Mouse (Mus musculus) liver, embryonic 14.5 days (tissue): Measurements from ENCODE around the gene Dnah7c. TPM values are rescaled to one million over a fixed set of nuclear protein-coding genes. Genes with fewer than 3 reads are reported as not detected.
A peak's percentile ranks its signal among the peaks of the same experiment; 100 is the strongest.

Experiments
- ATAC-seq: fragments of 200-750 bp; cut with Nextera tagmentation; 2 replicates; pipeline ENCODE4 v1.8.0; 2017; ENCODE audit warnings: moderate number of reproducible peaks, mild to moderate bottlenecking, moderate library complexity; ENCODE audit not compliant: insufficient read depth
- DNase-seq, 3 experiments: peaks; one replicate each; pipeline ENCODE4 v3.0.0-alpha.2; 2012 to 2013; ENCODE audit warnings: low read depth in 3 of 3, low spot score in 3 of 3
- H3K27ac ChIP-seq: fragments of 300-500 bp; sonication (generic); 2 replicates; pipeline ENCODE4 v1.5.1; 2014; ENCODE audit warnings: moderate library complexity, mild to moderate bottlenecking, control low read depth, inconsistent platforms
- H3K27me3 ChIP-seq: fragments of 300-500 bp; sonication (generic); 2 replicates; pipeline ENCODE4 v1.6.1; 2014; ENCODE audit warnings: mild to moderate bottlenecking, low read length, moderate library complexity; ENCODE audit not compliant: control insufficient read depth, insufficient read depth
- H3K36me3 ChIP-seq: fragments of 300-500 bp; sonication (generic); replicated peaks from 2 replicates; pipeline ENCODE4 v1.6.1; 2014; ENCODE audit warnings: low read depth; ENCODE audit not compliant: control insufficient read depth, insufficient read depth
- H3K4me1 ChIP-seq, 2 experiments: fragments of 200-500 bp in 1 of 2; fragments of 300-500 bp in 1 of 2; sonication (generic) in 1 of 2; replicated peaks; 2 replicates each; pipeline ENCODE4 v1.6.1; 2012 to 2014; ENCODE audit warnings: antibody characterized with exemption in 1 of 2, inconsistent platforms in 1 of 2, low read length in 1 of 2; ENCODE audit not compliant: control insufficient read depth in 2 of 2, insufficient read depth in 2 of 2
- H3K4me2 ChIP-seq: fragments of 300-500 bp; sonication (generic); 2 replicates; pipeline ENCODE4 v1.6.1; 2014; ENCODE audit warnings: low read depth, mild to moderate bottlenecking, control low read depth, moderate library complexity
- H3K4me3 ChIP-seq, 2 experiments: fragments of 200-500 bp in 1 of 2; fragments of 300-500 bp in 1 of 2; sonication (generic) in 1 of 2; 2 replicates each; pipeline ENCODE4 v1.5.1; 2012 to 2014; ENCODE audit warnings: low read depth in 2 of 2, low read length in 2 of 2, mild to moderate bottlenecking in 2 of 2, control low read depth in 1 of 2, inconsistent platforms in 1 of 2, moderate library complexity in 1 of 2; ENCODE audit not compliant: insufficient read depth in 1 of 2
- H3K9ac ChIP-seq: fragments of 300-500 bp; sonication (generic); replicated peaks from 2 replicates; pipeline ENCODE4 v1.6.1; 2014; ENCODE audit warnings: mild to moderate bottlenecking, control low read depth, moderate library complexity
- H3K9me3 ChIP-seq: fragments of 300-500 bp; sonication (generic); 2 replicates; pipeline ENCODE4 v1.6.1; 2016; ENCODE audit warnings: low read length, mixed read lengths; ENCODE audit not compliant: control insufficient read depth
- CTCF ChIP-seq: IDR thresholded peaks from 2 replicates; pipeline ENCODE4 v1.5.1; 2016; ENCODE audit warnings: antibody characterized with exemption, low read depth, control low read depth
- EP300 ChIP-seq: IDR thresholded peaks from 2 replicates; pipeline ENCODE4 v1.6.1; 2016; ENCODE audit warnings: antibody characterized with exemption, low read depth
- WGBS: fragments of 180-500 bp; shearing (Covaris S2); extraction: QIAGEN DNeasy Blood & Tissue Kit; methylation state at CpG from one replicate; pipeline ENCODE4 v1.1.7; 2014; ENCODE audit not compliant: insufficient replicate concordance; 5-methylcytosine and 5-hydroxymethylcytosine counted together
- polyA plus RNA-seq, 2 experiments: library from polyadenylated mRNA; depleted of rRNA in 1 of 2; stranded (reverse) in 1 of 2; unstranded in 1 of 2; fragments of >200 nt; fragmentation: Nextera tagmentation in 1 of 2; extraction: Ambion mirVana in 1 of 2; gene quantifications; 2 replicates each; pipeline versions ENCODE4 v1.2.1 to v1.2.3; 2012 to 2014

The Dnah7c gene
- polyA plus RNA-seq, 2 experiments = under 0.01 TPM; not detected in 1

DNA sequence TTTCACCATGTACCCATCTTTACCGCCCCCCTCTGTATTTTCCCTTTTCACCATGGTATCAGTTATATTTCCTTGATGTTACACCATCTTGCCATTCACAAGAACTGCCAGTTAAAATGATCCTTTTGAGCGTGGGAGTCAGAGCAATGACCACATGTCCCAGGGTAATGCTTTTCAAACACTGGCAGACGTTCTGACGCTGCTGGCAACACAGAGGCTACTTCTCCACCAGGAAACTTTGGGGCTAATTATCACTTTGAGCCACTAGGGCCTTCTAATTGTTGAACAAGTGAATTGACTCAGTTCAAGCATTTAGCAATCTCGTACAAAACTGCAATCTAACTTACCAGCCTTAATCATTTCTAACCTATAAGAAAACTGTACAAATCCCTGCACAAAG is 419.8 kb downstream of the Dnah7c start:
- H3K4me3 ChIP-seq = no peak overlapping the region
- no peaks in the 10 kb centered on the region for H3K27me3 ChIP-seq
- TF ChIP-seq CTCF (no peak), EP300 (no peak)
- WGBS = 62% methylated on average over 5 of the region's 5 CpGs
- no peak overlapping the region for H3K4me2 ChIP-seq
- H3K4me1 ChIP-seq = no peaks in the 10 kb centered on the region
- no peak overlapping the region for H3K27ac ChIP-seq
- H3K36me3 ChIP-seq = no peaks in the 10 kb centered on the region
- DNase-seq = no peak
- H3K9ac ChIP-seq = no peak overlapping the region
- no peaks in the 10 kb centered on the region for H3K9me3 ChIP-seq
- no peak for ATAC-seq

DNA sequence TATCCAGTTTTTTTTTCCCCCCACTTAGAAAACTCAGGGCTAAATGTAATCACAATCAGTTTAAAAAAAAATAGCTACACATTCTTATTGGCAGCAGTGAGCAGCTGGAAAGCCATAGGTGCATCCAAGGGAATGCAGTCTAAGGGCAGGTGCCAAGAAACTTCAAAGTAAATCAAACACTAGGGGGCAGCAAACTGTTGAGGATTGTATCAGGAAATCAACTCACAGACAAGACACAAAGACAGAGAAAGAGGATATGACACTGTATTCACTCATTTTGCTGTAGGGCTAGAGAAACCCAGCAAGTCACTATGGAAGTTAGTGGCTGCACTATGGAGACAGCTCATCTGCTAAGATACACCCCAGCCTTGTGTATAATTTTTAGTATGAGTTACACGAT is 424.4 kb downstream of the Dnah7c start:
- H3K4me3 ChIP-seq = no peak overlapping the region
- H3K27ac ChIP-seq = no peak overlapping the region
- H3K9me3 ChIP-seq = no peaks in the 10 kb centered on the region
- TF ChIP-seq CTCF (peak; percentile 72), EP300 (no peak)
- H3K27me3 ChIP-seq = no peaks in the 10 kb centered on the region
- no peaks in the 10 kb centered on the region for H3K36me3 ChIP-seq
- H3K4me2 ChIP-seq = no peak overlapping the region
- ATAC-seq (no peak), DNase-seq (peak; percentile 46 to 56 (median 50))
- peaks cover 3 to 4% of the 10 kb centered on the region in 2 experiments; a peak in 3 of 4 replicates for H3K4me1 ChIP-seq
- no peak overlapping the region for H3K9ac ChIP-seq
- WGBS = 28% methylated on average over 1 of the region's 1 CpGs

DNA sequence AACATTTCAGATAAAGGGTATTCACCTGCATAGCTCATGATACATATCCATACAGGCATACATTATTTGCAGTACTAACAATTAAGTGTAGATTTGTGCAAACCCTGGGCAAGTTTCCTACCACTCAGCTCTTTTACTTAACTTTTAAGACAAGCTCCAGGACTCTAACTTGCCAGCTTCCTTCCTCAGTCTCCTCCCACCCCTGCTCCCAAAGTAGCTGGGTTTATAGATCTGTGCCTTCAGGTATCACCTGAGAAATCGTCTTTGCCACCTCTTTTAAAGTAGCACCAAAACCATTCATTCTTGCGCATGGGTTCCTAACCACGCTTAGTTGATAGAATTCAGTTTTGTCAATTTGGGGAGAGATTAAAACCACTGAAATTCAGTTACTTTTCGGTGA is 426.2 kb downstream of the Dnah7c start:
- Histone ChIP-seq H3K27ac (no peak overlapping the region), H3K27me3 (no peaks in the 10 kb centered on the region), H3K4me2 (peak overlapping the region; percentile 81), H3K4me3 (no peak overlapping the region; a peak in 1 of 4 replicates), H3K9ac (no peak overlapping the region), H3K4me1 (peaks cover 3 to 6% of the 10 kb centered on the region in 2 experiments; a peak in 3 of 4 replicates), H3K9me3 (no peaks in the 10 kb centered on the region), H3K36me3 (no peaks in the 10 kb centered on the region)
- ATAC-seq = no peak
- TF ChIP-seq CTCF (no peak), EP300 (no peak)
- 35% methylated on average over 4 of the region's 4 CpGs for WGBS
- DNase-seq = no peak

DNA sequence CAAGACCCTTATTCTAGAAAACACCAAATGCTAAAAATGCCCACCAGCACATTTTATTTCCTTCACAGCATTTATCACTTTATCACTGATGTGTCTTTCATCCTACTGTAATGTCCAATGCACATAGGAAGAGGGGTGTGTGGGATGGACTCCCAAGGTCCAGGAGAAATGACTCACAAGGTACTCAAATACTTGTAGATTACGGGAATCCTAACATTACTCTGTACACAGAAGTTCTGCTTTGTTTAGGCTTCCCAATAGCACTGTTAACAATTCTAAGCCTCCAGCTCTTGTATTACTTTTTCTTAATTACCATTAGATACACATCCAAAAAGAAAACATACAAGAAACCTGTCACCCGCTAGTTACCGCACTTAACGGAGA is 426.8 kb downstream of the Dnah7c start:
- peak overlapping the region; percentile 96 for H3K9ac ChIP-seq
- peaks cover 3 to 6% of the 10 kb centered on the region in 2 experiments; a peak in 3 of 4 replicates for H3K4me1 ChIP-seq
- WGBS = 0% methylated on average over 4 of the region's 4 CpGs
- H3K9me3 ChIP-seq = no peaks in the 10 kb centered on the region
- no peak overlapping the region for H3K27ac ChIP-seq
- TF ChIP-seq CTCF (no peak), EP300 (no peak)
- DNase-seq = peak in 1 of 3 experiments; percentile 10
- H3K4me3 ChIP-seq = peak overlapping the region; percentile 77 to 94
- no peak for ATAC-seq
- H3K36me3 ChIP-seq = no peaks in the 10 kb centered on the region
- peak overlapping the region; percentile 81 for H3K4me2 ChIP-seq
- H3K27me3 ChIP-seq = no peaks in the 10 kb centered on the region

- peak overlapping the region; percentile 96 for H3K9ac ChIP-seq
- TF ChIP-seq EP300 (no peak), CTCF (no peak)
- peaks cover 3 to 6% of the 10 kb centered on the region in 2 experiments; a peak in 3 of 4 replicates for H3K4me1 ChIP-seq
- H3K36me3 ChIP-seq = no peaks in the 10 kb centered on the region
- DNase-seq (peak in 2 of 3 experiments; percentile 13 to 24), ATAC-seq (peak; percentile 10)
- peak overlapping the region; percentile 81 for H3K4me2 ChIP-seq
- H3K27me3 ChIP-seq = no peaks in the 10 kb centered on the region
- peak overlapping the region; percentile 72 for H3K27ac ChIP-seq
- peak overlapping the region; percentile 77 to 94 for H3K4me3 ChIP-seq
- WGBS = under 1% methylated on average over 68 of the region's 75 CpGs
- H3K9me3 ChIP-seq = no peaks in the 10 kb centered on the region
Measured at GRCm38 (mm10) chr1:46852600-46853272, 427.3 kb downstream of the Dnah7c start.
